Mouse (Mus musculus) megakaryocyte, adult 5-6 weeks (primary cell): Measurements from ENCODE around the gene Eif2b5. TPM values are rescaled to one million over a fixed set of nuclear protein-coding genes. Genes with fewer than 3 reads are reported as not detected.
"Not testable (repeated sequence)": the region's sequence is repeated elsewhere in the genome, so short reads cannot be mapped to it uniquely, and the experiment has no call there.

ENCODE experiments used
- ATAC-seq: 2 replicates; pipeline ENCODE4 v1.8.0; 2016; ENCODE audit warnings: mild to moderate bottlenecking, inconsistent platforms; ENCODE audit not compliant: poor library complexity, severe bottlenecking
- total RNA-seq, 2 experiments: library from RNA; stranded (forward) in 1 of 2; stranded (reverse) in 1 of 2; fragments of 153-499, 151-499 nt in 1 of 2; fragments of 221-1000, 200-1000 nt in 1 of 2; gene quantifications; 2 replicates each; pipeline versions ENCODE4 v1.2.3 to v1.2.4; 2015 to 2017

The Eif2b5 gene
- 30.1 and 31.6 TPM in 2 replicates for total RNA-seq (2015)
- total RNA-seq (2017) = 43.1 and 46.1 TPM in 2 replicates

GRCm38 (mm10) chr16:20498677-20499475, at the start of gene Eif2b5:
Eif2b5 (plus strand) TSS chr16:20498817.
- peak; percentile 96 for ATAC-seq

- ATAC-seq = no peak
These were observed 46.8 kb upstream of the Eif2b5 start for GRCm38 (mm10) chr16:20451774-20452173.

- ATAC-seq = no peak
These were observed 44.4 kb upstream of the Eif2b5 start for GRCm38 (mm10) chr16:20454155-20454654.

- ATAC-seq = no peak
These were observed 42.5 kb upstream of the Eif2b5 start for GRCm38 (mm10) chr16:20456106-20456505.

- not testable (repeated sequence) for ATAC-seq
These were observed 39.9 kb upstream of the Eif2b5 start for GRCm38 (mm10) chr16:20458736-20459135.

GRCm38 (mm10) chr16:20464725-20465124, 33.9 kb upstream of the Eif2b5 start:
- no peak for ATAC-seq

- ATAC-seq = no peak
These were observed 27.6 kb upstream of the Eif2b5 start for GRCm38 (mm10) chr16:20470981-20471380.

- no peak for ATAC-seq
These were observed 26.9 kb upstream of the Eif2b5 start for GRCm38 (mm10) chr16:20471686-20472085.

- no peak for ATAC-seq
These were observed 24.9 kb upstream of the Eif2b5 start for GRCm38 (mm10) chr16:20473748-20474147.

- no peak for ATAC-seq
These were observed 24.4 kb upstream of the Eif2b5 start for GRCm38 (mm10) chr16:20474211-20474610.

GRCm38 (mm10) chr16:20474786-20475185, 23.8 kb upstream of the Eif2b5 start:
- no peak for ATAC-seq

- no peak for ATAC-seq
These were observed 23.3 kb upstream of the Eif2b5 start for GRCm38 (mm10) chr16:20475335-20475734.

- no peak for ATAC-seq
These were observed 21.8 kb upstream of the Eif2b5 start for GRCm38 (mm10) chr16:20476857-20477256.

- ATAC-seq = no peak
These were observed 21.3 kb upstream of the Eif2b5 start for GRCm38 (mm10) chr16:20477270-20477669.

GRCm38 (mm10) chr16:20478504-20478903, 20.1 kb upstream of the Eif2b5 start:
- no peak for ATAC-seq

GRCm38 (mm10) chr16:20479026-20479760, 19.4 kb upstream of the Eif2b5 start:
- not testable (repeated sequence) for ATAC-seq

GRCm38 (mm10) chr16:20480115-20480514, 18.5 kb upstream of the Eif2b5 start:
- peak; percentile 51 for ATAC-seq

GRCm38 (mm10) chr16:20481746-20482145, 16.9 kb upstream of the Eif2b5 start:
- ATAC-seq = no peak

GRCm38 (mm10) chr16:20483716-20484115, 14.9 kb upstream of the Eif2b5 start:
- not testable (repeated sequence) for ATAC-seq

- ATAC-seq = no peak
These were observed 13.6 kb upstream of the Eif2b5 start for GRCm38 (mm10) chr16:20485061-20485460.

GRCm38 (mm10) chr16:20486048-20486447, 12.6 kb upstream of the Eif2b5 start:
- ATAC-seq = no peak

- no peak for ATAC-seq
These were observed 10.5 kb upstream of the Eif2b5 start for GRCm38 (mm10) chr16:20488151-20488550.
